Mouse (Mus musculus) frontal cortex, adult 2 months (tissue): ENCODE results near the gene Cplx2. TPM values are rescaled to one million over a fixed set of nuclear protein-coding genes. Genes with fewer than 3 reads are reported as not detected.

ENCODE experiments used
- DNase-seq, 2 experiments: peaks; one replicate each; pipeline ENCODE4 v3.0.0; 2022; ENCODE audit warnings: low spot score in 1 of 2; ENCODE audit errors: extremely low spot score in 1 of 2
- polyA plus RNA-seq: library from polyadenylated mRNA; depleted of rRNA; stranded (reverse); fragments of >200 nt; gene quantifications from 2 replicates; pipeline ENCODE4 v1.2.3, GENCODE M21; 2012; rRNA removed

Cplx2 gene
- polyA plus RNA-seq, result 389 and 416 TPM in 2 replicates

DNA sequence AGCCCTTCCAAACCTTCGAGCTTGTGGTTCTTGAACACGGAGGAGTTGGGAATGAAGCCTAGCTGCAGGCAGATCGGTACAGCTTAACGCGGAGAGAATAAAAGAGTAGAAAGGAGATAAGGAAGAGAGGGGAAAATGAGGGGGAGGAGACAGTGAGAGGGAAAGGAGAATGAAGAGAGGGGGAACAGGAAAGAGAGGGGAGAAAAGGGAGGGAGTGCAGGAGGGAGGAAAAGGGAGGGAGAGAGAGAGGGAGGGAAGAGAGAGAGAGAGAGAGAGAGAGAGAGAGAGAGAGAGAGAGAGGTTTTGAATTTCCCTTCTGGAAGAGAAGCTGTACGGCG is at the start of gene Cplx2:
Gene Cplx2, plus strand, starts transcription at position 301 of the 338 bp plus-strand sequence.
- DNase-seq, result no peak

DNA sequence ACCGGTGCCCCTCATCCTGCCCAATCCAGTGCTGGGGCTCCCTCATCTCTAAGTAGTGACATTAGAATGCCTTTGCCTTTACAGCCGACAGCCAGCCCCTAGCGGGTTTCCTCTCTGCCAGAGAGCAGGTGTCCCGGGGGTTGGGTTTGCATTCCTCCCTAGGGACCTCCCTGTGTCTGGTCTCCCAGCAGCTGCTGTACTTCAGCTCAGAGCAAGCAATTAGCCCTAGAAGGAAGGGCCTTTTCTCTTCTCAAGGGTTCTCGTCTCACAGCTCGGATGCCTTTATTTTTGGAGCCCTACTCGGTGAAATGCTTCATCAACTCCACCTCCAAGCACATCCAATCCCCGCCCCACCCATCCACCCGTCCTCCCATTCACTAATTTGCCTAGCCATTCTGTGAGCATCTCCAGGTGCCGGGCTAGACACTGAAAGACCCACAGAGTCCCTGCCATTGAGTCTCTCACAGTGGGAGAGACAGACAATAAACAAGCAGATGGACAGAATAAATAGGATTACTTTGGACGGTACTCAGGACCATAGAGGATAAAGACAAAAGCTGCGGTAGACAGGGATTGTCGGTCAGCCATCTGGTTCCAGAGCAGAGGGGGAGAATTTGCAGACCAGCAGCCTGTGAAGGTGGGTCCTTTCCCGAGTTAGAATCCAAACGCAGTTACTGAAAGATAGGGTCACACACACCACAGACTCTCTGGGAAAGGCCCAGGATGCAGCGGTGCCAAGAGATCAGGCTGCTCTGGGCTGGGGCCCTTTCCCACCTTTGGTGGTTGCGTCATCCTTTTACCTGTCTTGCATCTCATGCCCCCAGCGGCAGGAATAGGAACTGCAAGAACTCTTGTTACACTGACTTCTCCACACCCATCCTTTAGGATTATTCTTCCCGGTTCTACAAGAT is 48.5 kb upstream of the Cplx2 start:
- peak in 1 of 2 experiments; percentile 84 for DNase-seq

DNA sequence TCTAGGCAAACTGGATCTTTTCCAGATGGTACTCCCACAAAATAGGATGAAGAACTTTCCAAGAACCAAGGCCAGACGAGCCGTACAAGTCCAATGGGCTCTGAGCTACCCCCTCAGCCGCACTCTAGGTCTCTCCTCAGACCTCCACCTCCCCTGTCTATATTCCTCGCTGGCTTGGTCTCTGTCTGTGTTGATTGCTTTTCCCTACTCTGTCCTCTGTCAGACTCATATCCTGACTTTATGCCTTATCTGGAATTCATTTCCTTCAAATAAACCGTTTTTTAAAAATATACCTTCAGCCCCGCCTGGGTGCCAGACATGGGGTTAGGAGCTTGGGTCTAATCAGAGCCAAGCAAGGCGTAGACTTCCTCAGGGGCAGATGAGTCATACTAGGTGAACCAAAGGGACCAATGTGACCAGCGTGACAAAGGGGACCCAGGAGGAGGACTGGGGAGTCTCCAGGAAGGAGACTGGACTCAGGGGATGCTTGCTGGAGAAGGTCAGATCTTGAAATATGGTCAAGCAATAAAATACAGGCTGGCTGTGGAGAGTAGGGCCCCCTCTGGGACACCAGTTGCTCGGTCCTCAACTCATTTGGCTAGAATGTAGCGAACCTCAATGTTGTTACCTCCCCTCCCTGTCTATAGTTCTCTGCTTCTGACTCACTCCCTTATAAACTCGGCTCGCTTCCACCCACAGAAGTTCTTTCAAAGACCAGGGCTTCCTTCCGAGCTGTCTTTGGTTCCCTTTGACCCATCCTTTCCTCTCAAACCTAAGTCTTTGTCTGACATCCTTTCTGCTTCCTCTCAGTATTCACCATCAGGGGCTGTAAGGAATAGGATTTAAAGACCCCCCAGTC is 47.6 kb upstream of the Cplx2 start:
- no peak for DNase-seq

DNA sequence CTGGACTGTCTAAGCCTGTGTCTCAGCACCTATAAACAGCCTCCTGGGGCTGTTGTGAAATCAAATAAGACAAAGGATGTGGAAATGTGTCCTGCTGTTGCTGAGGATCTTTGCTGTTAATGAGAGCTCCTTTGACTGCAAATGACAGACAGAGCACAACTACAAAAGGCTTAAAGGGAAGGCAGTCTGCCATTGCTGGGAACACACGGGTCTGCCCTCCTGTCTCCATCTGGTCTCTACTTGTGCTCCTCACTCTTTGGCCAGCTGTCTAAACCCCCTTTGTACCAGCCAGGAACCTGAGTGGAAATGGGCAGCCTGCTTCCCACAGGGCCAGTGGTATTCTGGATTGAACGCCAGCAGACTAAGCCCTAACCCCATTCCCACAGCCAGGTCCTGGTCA is 47.0 kb upstream of the Cplx2 start:
- DNase-seq, result no peak

DNA sequence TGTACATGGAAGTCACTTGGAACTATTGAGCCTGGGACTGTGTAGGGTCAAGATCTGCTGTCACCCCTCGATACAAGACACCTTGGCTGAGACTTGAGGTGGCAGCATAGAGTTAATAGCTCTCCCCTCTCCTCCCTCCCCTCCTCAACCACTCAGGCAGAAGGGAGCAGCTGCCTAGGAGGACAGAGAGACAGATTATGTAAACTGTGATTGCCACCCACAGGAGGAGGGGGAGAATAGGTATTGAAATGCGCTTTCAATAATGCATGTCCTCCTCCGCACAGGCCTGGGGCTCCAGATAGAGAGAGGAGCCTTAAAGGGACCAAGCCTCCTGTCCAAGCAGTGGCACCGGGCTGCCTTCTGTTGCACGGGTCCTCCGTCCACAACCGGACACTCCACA is 45.3 kb upstream of the Cplx2 start:
- peak; percentile 77 to 78 for DNase-seq

DNA sequence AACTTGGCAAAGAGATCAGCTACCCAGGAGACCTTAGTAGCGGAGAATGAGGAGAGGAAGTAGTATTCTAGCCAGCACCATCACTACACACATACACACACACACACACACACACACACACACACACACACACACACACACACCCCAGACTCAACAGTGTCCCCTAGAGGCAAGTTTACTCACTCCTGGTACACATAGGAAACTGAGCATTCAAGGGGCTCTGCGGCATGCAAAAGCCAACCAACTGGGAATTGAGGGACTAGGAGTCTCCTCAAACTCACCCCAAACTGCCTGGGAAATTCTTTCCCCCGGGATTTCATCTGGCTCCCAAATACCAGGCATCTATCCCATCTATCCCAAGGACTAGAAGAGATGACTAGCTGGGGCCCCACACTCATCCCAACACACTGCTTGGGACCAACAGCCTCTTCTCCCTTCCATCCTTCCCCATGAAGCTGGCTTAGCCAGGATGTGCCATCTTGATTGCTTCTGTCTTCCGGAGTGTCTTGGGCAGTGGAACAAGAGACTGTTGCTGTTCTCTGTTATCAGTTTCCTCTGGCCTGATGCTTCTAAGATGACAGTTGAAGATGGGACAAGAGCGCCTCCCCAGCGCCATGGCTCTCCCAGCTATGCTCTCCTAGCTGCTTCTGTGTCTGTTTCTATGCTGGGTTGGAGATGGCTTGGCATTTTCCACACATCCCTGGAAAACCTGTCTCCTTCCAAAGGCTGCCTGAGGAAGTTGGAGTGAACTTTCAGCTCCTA is 44.3 kb upstream of the Cplx2 start:
- DNase-seq, result no peak

DNA sequence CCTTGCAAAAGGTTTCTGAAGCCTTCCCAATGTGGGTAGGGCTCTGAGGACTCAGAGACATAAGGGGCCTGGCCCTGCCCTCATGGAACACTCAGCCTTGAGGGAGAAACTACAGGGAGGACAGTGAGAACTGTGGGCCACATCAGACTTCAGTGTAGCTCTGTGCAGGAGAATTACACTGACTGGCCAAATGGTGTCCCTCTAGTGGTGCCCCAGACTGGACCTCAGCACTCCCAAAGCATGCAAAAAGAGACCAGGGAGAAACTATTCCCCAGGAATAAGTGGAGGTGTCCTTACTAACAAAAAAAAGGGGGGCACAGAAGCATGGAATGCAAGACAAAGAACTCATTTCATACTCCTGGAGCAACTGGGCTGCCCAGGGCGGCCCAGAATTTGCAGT is 43.1 kb upstream of the Cplx2 start:
- no peak for DNase-seq

DNA sequence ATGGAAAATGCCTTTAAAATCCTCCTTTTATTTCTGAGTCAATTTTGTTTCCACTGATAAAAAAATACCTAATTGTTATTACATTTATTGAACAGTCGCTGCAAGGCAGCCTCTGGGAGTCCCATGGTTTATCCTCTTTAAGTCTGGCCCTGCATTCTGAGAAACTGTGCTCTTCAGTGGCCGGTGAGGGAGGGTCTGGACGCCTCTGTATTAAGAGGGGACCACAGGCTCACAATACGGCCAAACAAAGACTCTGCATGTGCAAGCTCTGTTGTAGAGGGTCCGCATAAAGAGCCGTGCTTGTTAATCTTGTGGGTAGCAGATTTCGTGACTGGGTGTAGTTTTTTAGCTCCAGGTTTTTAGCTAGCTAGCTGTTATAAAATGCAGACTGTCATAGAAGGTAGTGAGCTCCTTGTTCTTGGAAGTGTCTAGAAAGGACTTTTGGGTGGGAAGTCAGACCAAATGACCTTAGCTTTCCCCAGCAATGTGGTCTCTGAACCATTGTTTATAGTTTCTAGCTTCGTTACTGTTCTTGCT is 42.1 kb upstream of the Cplx2 start:
- no peak for DNase-seq

DNA sequence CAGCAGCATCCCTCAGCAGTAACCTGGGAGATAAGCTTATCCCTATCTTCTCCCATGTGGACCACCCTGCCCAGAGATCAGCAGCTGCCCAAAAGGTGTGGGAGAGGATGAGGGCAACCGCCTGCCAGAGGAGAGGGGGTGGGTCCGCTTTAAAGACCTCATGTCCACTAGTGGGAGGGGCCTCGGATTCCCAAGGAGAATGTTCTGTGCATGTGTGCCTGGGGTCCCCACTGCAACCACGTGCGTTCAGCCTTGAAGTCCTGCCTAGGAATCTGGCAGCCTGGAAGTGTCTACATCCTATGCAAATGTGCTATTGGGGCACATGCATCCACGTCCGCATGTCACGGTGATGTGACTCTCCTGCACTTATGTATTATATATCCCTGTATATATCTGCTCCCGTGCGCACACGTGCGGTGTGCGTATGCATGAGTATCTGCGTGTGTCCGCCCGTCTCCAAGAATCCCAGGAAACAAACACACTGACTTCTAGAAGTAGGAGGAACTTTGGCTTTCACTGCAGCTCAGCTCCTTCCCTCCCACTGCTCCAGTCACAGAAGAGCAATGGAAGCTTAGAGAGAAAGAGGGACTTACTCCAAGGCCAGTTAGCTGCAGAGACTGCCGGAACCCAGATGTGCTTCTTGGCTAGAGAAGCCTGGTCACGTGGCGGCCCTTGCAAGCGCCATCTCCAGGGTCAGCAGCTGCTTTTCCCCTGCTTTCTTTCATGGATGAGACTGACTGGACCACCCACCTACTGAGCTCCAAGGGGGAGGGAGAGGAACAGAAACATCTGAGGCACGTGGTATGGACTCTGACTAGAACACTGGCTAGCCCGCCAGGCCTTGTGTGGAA is 39.1 kb upstream of the Cplx2 start:
- DNase-seq, result peak; percentile 38 to 60

DNA sequence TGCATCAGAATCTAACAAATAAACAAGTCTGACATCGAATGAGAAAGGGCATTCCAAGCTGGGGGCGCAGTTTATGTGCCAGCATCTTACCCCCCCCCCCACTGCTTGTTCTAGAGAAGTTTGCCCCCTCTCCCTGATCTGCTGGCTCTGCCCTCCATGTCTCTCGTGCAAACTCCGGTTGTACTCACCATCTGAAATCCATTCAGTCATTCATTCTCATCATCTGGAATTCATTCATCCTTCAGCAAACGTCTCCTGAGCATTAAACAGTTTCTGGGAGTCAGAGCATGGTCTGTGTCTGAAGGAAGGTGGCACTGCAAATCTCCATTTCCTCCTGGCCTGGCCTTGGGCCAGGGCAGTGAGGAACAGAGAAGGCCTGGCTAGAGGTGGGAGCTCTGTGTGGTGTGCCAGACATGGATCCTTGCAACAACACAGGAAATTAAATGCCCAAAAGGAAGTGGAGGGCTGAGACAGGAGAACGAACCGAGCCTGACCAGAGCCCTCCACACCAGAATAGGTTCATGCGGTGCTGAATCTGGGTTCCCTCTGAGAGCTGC is 38.1 kb upstream of the Cplx2 start:
- DNase-seq, result no peak

DNA sequence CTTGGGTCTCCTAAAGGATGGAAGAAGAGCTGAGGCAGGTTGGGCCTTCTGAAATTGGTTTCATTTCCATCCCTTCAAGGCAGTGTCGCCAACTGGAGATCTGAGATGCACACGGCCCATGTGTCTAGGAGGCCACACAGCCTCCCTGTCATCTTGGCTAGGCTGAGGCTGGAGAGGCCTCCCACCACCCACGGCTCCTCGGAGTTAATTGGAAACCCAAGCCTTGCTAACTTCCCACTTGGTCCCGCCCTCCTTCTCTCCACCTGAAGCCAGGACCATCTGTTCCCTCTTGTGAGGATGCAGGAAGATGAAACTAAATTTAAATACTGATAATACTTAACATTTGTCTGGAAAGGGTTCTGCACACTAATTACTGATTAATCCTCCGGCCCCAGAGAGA is 34.1 kb upstream of the Cplx2 start:
- peak in 1 of 2 experiments; percentile 58 for DNase-seq

DNA sequence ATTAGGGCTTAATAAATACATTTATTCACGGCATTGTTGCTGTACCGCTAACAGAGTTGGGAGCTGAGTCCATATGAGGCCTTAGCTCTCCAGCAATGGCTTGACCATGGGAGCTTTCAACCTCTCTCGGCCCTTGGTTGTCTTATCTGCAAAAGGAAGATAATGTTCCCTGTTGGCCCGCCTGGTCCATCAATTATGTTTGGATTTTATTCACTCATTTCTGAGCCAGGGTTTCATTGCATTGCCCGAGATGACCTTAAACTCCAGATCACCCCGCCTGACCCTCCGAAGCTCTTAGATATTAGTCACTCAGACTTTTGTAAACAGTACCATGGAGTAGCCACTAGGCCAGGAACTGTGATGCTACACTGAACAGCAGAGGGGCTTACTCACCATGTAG is 33.6 kb upstream of the Cplx2 start:
- no peak for DNase-seq

DNA sequence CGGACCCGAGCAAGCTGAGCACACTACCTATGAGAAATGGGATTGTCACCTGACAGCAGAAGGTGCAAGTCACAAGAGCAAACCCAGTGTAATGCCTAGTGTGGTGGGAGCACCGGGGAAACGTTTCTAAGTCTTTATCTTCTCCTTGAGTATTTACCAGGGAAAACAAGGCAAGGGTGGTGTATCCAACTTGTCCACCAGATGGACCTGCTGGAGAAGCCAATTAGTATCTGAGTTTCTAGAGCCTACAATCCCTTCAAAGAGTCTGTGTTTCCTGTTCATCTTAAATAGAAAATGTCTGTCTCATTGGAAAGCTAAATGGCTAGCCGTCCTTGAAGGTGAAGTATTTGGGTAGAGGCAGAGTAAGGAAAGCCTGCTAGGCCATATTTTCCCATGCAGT is 32.3 kb upstream of the Cplx2 start:
- no peak for DNase-seq

DNA sequence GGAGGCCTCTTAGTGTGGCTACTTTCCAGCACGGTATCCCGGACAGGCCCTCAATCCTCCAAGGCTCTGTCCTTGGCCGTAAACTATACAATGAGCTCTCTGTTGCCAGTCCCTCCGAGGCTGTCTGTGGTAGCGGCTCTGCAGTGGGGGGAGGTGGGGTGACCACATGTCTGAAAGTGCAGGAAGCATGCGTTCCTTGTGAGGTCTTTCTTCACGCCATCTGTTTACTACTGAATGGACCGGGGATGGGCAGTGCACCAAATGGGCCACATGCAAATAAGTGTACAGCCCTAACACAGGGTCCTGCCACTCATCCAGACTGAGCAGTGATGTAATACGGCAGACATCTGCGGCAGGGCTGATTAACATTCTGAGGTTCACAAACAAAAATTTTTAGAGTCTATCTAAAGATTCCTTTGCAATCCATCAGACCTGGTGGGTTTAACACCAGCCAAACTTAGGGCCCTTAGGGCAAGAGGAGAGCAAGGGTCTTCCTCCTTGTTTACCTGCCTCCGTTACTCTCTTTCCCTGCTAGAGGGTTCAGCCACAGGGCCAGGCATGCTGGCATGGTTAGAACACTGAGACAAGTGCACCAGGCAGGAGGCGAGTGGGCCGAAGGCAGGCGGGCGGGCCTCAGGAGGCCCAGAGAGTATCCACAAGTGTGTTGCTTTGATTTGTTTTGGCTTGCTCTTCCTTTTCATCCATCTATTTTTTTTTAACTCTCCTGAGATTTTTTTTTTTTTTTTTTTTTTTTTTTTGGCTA is 25.1 kb upstream of the Cplx2 start:
- no peak for DNase-seq

DNA sequence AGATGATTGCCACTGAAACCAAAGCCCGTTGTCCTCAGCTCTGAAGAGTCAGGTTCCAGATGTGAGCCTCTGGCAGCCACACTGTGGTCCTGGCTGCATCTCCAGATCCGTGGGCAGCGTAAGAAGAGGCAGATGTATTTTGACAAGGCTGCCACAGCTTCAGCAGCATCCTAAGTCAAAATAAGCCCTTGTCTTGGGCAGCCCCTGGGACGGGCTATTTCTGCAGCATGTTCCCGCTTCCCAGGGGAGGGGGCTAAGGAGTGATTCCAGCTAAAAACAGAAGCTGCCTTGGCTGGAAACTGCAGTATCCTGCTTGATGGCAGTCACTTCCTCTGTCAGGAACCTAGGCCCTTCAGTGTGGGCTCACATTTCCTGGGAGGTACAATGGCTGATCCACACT is 23.1 kb upstream of the Cplx2 start:
- peak in 1 of 2 experiments; percentile 49 for DNase-seq

DNA sequence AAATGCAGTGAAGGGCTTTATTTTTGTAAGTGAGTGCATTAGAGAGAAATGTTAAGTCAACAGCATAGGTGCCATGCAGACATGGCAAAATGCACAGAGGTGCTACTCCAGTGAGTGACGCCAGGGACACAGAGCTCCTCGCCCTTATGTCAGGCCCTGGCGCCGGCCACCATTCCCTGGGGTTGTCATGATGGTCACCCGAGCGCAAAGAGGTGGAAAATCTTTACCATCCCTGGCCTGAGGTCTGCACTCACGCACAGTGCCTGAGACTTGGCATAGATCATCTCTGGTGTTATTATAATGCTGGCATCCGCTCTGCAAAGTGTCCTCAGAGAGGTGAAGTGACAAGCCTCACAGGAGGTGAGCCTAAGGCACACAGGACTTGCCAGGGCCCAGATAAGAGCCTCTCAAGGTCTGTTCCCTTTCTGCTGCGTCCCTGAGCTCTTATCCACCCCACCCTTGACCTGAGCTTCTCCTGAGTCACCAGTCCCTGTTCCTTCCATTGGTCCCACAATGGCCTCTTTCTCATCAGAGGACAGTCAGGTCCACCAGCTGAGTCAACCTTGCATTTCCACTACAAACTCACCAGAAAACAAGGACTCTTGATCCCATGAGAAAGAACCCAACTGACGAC is 21.9 kb upstream of the Cplx2 start:
- DNase-seq, result no peak

DNA sequence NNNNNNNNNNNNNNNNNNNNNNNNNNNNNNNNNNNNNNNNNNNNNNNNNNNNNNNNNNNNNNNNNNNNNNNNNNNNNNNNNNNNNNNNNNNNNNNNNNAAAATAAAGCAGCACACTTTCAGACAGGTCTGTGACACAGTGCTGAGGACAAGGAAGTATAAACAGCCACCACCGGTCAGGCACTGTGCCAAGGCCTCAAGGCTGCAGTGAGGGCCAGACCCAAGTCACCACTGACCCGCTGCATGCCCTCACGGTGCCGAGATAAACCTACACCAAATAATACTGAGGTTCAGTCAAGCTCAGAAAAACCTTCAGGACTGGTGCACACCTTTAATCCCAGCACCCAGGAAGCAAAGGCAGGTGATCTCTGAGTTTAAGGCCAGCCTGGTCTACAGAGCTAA is 13.7 kb upstream of the Cplx2 start:
- no peak for DNase-seq

DNA sequence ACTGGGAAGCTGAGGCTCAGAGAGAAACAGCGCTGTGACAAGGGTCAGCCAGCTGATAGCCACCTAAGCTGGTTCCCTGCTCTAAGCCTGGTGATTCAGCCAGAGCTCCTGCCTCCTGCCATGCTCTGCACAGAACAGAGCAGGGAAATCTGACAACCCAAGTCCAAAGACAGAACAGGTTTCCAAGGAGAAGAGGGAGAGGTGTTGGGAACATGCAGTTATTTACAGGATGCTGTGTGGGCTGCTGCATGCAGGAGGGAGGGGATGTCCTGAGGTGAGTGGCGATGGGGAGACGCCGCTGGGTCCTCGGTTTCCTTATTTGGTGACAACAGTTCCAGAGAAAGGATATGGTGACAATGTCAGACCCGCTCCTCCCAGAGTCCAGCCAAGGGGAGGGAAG is 12.0 kb upstream of the Cplx2 start:
- peak; percentile 67 to 68 for DNase-seq
